Mouse (Mus musculus) liver, postnatal 0 days (tissue): ENCODE results near the gene Tfb2m.

Experiments used
- CTCF ChIP-seq: sonication (generic); IDR thresholded peaks from 2 replicates; pipeline ENCODE4 v1.5.1; 2016; ENCODE audit warnings: antibody characterized with exemption, low read depth
- EP300 ChIP-seq: IDR thresholded peaks from 2 replicates; pipeline ENCODE4 v1.6.1; 2016; ENCODE audit warnings: antibody characterized with exemption, low read depth, mild to moderate bottlenecking

DNA sequence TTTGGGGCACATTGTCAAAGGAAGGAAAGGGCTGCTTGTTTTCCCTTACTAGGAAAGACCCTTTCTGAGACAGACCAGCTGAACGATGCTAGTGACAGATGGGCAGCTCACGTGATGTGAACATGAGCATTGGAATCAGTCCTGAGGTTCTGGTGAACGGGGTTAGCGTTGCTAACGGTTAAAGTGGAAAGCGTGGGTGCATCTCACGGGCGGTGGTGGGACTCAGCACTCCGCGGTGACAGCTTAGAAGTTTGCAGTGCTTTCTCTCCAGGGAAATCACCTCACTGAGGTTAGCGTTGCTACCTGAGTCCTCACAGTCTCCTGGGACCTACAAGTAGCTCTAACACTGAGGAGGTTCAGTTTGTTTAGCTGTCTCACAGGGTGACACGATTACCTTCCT, 45.6 kb upstream of the Tfb2m start:
- TF ChIP-seq CTCF (no peak), EP300 (no peak)
